Mouse (Mus musculus): ENCODE results near the gene Myrfl. TPM values are rescaled to one million over a fixed set of nuclear protein-coding genes. Genes with fewer than 3 reads are reported as not detected.

The Myrfl gene
- 1 to 10 TPM in 1 of 2 experiments, under 1 TPM in 1; 0.81 to 1.1 TPM for total RNA-seq (2021)

DNA sequence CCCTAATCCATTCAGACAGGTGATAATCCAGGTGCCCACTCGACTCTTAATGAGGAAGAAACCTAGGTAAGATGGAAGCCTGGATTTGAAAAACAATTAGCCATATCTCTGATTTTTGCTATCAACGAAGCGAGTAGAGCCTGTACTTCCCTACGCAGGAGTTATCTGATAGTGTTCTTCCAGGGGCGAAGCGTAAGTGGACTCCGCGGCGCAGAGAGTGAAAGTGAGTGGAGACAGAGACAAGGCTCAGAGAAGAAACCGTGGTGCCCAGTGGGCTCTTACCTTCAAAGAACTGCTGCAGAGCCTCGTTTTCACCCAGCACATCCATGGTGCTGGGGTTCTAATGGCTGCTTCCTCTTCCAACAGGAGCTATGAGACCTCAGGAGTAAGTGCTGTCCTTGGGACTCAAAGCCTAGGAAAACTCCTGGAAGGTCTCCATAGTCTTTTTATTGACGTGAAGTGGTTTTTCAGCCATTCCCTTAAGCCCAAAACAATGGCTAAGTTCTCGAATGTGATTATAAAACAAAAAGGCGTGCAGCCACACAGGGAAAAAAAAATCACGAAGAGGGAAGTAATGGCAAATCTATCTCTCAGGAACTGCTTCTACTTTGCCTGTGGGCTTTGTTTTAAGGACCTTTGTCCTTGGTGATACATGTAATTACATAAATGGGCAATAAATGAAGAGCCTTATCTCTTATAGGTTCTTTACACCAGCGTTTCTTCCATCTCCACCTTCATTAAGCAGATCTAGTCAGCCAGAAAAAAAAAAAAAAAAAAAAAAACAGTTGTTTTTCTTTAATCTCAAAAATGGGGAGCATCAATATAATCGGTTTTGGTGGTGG is at the start of gene Myrfl:
Gene Myrfl (minus strand): TSS at position 584 of the 842 bp plus-strand sequence.
- intact Hi-C loops (cut with DNase I): no loop called here
- DNase-seq (ENCODE audit: low spot score): no peak

- DNase-seq (ENCODE audit: low spot score): no peak
- intact Hi-C loops (cut with DNase I): no loop called here
Observed at GRCm38 (mm10) chr10:116944940-116945339, 48.2 kb upstream of the Myrfl start.

GRCm38 (mm10) chr10:116944144-116944543 is 47.4 kb upstream of the Myrfl start:
- intact Hi-C loops (cut with DNase I): no loop called here

DNA sequence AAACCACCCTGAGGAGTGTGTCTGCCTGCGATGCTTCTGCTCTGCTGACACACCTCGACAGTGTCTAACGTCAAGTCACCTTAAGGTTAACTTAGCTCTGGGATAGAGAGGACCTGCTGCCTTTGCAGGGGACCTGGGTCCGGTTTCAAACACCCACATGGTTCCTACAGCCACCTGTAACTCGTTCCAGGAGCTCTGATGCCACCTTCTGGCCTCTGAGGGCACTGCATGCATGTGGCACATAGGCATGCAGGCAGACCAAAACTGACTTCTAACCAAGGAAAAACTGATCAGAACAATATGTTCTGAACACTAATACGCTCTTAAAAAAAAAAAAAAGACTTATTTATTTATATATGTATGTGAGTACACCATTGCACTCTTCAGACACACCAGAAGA is 46.3 kb upstream of the Myrfl start:
- no peak for DNase-seq (ENCODE audit: low spot score)
- intact Hi-C loops (cut with DNase I): no loop called here

More at GRCm38 (mm10) chr10:116944144-116944543, 47.4 kb upstream of the Myrfl start:
- no peak for DNase-seq (ENCODE audit: low spot score)

DNA sequence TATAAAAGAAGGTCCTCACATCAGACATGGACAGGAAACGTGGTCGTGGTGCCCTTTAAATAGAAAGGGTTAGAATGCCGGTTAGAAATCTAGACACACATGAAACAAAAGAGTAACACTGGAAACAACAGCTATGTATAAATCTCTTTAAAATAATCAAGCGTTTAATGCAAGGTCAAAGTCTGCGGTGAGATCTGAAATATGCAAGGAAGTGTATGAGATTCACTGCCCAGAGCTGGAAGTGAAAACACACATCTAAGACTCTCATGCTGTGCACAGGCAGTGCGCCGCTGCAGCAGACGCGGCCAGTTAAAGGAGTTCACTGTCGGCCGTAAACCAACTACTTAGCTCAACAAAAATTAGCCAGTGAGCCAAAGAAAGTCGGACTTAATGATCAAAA is 38.3 kb upstream of the Myrfl start:
- no peak for DNase-seq (ENCODE audit: low spot score)
- intact Hi-C loops (cut with DNase I): no loop called here

GRCm38 (mm10) chr10:116933794-116934193 is 37.1 kb upstream of the Myrfl start:
- intact Hi-C loops (cut with DNase I): no loop called here
- no peak for DNase-seq (ENCODE audit: low spot score)

- DNase-seq (ENCODE audit: low spot score): no peak
- intact Hi-C loops (cut with DNase I): no loop called here
Observed at GRCm38 (mm10) chr10:116932418-116932817, 35.7 kb upstream of the Myrfl start.

GRCm38 (mm10) chr10:116931497-116932179 is 34.9 kb upstream of the Myrfl start:
- no peak for DNase-seq (ENCODE audit: low spot score)
- intact Hi-C loops (cut with DNase I): no loop called here

- no peak for DNase-seq (ENCODE audit: low spot score)
- intact Hi-C loops (cut with DNase I): no loop called here
Observed at GRCm38 (mm10) chr10:116930936-116931335, 34.2 kb upstream of the Myrfl start.

DNA sequence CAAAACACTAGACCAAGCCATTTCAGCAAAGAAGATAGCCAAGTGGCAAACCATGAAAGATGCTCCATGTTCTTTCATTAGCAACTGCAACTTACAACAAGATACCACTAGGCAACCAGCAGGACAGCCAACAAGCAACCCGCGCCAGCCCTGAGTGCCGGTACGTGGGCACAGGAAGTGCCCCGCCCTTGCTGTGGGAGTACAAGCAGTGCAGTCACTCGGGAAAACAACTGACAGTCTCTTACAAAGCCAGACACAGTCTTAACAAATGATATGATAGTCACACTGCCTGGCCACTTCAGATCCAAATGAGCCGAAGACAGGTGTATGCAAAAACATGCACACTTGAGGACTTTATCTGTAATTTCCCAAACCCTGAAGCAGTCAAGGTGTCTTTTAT is 33.8 kb upstream of the Myrfl start:
- no peak for DNase-seq (ENCODE audit: low spot score)
- intact Hi-C loops (cut with DNase I): no loop called here

- intact Hi-C loops (cut with DNase I): no loop called here
Observed at GRCm38 (mm10) chr10:116928826-116929225, 32.1 kb upstream of the Myrfl start.

DNA sequence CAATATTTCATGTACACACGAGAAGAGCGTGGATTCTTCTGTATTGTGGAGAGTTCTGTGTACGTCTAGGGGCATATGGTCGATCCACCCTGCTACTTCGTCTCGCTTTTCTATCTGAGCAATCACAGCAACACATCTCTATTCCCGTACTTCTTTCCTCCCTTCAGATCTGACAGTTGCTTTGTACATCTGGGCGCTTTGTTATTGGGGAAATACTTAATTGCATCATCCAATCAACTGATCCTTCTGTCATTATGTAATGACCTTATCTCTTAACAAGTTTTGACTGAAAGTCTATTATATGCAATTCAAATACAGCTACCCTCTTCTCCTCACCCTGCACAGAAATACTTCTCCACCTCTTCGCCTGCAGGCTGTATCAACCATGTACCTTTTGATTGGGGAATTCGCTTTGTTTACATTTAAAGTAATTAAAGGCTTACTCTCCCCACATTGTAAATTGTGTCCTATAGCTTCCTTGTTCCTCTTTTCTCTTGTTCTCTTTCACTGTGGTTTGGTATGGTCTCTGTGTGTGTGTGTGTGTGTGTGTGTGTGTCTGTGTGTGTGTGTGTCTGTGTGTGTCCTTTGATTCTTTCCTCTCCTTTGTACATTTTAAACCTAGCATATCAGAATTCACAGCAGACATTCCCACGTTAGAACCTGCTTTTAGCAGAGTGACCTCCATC is 29.9 kb upstream of the Myrfl start:
- intact Hi-C loops (cut with DNase I): no loop called here

More at GRCm38 (mm10) chr10:116928826-116929225, 32.1 kb upstream of the Myrfl start:
- DNase-seq (ENCODE audit: low spot score): no peak

DNA sequence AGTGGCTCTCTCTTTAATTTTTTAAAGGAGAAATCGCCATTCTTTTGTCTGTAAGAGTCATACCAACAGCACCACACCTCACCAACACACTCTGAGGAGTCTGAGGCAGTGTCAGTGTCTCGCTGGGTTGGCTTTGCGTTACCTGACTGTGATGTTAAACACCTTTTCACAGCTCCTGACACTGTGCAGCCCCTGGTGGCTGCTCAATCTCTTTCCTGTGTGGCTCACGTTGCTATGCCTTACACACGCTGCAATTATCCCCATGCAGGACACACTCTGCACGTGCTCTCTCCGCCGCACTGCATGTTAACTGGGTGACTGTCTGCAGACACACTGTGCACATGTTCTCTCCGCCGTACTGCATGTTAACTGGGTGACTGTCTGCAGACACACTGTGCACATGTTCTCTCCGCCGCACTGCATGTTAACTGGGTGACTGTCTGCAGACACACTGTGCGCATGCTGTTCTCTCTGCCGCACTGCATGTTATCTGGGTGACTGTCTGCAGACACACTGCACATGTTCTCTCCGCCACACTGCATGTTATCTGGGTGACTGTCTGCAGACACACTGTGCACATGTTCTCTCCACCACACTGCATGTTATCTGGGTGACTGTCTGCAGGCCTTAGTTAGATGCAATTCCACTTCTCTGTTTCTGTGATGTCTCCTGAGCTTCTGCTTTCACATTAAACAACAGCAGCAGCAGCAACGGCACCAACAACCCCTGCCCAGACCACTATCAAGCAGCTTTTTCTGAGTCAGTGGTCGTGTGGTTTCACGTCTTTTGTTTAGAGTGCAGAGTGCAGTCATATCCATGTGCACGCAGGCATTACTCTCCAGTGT is 27.2 kb upstream of the Myrfl start:
- intact Hi-C loops (cut with DNase I): no loop called here
- no peak for DNase-seq (ENCODE audit: low spot score)

More for the DNA sequence above, 29.9 kb upstream of the Myrfl start:
- DNase-seq (ENCODE audit: low spot score): no peak

DNA sequence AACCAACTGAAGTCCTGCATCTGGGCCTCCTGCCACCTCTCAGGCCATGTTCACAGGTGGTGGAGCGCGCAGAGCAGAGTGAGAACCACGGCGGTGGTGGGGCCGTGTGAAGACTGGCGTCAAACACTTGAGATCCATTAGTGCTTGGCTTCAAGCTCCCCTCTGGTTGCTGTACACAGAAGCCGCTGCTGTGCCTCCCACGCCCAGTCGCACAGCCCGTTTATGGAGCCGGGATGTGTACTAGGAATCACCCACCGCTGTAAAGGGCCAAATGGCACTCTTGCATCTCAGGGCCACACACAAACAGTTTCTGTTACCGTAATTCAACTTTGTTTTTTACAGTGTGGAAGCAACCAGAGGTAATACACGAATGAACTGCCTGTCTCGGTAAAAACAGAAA is 25.4 kb upstream of the Myrfl start:
- intact Hi-C loops (cut with DNase I): no loop called here

DNA sequence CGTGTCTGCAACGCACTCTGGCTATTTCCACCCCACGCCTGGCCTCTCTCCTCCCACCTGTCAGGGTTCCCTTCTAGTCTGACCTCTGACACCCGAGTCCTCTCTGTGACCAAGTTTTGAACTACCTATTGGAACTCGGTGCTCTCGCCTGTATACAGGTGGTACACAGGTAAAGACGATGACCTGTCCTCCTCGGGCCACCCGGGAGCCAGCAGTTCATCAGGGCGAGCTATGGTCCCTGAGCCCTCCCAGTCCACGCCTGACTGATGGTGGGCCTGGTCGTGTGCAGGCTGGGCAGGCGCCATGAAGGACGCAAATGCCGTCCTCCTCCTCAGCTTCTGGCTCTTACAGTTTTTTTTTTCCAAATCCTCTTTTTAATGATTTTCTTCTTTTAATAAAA is 24.7 kb upstream of the Myrfl start:
- intact Hi-C loops (cut with DNase I): no loop called here
- no peak for DNase-seq (ENCODE audit: low spot score)

More for the DNA sequence above, 25.4 kb upstream of the Myrfl start:
- no peak for DNase-seq (ENCODE audit: low spot score)

DNA sequence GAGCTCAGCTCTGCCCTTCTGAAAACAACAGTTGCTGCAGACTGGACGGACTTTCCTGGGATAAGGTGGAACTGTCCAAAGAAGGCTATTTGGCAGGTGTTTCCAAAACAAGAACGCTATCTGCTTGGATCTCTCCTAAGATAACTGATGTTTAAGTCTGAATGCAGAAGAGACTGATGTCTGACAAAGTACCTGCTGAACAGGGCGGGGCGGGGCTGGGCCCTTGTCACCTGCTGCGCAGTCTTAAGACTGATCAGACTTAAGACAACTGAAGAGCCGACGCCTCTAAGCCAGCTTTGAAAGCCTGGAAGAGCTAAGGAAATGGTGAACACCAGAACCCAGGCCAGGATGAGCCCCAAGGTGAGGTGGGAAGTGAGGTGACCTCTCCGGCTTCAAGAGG is 23.9 kb upstream of the Myrfl start:
- intact Hi-C loops (cut with DNase I): no loop called here
- DNase-seq (ENCODE audit: low spot score): no peak

DNA sequence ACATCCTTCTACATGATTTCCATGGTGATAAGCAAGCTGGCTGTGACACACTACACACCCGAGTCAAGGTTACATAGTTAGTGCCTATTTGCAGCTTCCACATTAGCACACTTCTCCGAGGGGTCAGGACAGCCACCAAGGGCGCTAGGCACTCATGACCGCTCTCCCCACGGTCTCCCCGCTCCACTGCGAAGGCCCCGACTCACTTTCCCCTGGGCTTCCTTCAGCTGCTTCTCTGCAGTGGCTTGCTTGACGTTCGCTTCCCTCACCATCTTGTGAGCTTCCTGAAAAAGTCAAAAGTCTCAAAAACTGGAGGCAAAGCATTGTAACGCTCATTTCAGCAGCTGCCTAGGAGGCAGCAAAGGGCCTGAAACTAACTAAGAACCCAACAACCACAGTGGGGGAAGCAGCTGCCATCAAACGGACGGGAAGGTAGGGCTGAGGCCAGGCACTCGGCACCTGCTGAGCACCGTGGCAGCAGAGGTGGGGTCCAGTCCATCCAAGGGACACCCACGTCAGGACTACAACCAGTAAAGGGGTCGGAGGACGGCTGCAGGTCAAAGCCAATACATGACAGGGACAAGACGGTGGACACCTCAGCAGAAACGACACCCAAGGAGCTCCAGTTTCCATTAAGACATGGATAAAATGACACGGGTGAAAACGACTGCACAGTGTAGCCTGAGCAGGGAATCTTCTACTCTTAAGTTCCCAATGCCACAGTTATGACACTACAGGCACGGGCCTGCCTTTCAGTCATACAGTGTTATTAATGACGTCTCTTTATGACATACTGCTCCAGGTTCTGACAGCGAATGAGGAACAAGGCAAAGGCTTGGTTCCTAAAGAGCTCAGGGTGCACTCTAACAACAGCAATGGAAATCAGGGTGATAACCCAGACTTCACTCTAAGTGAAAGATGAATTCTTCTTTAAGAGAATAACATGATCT is 22.9 kb upstream of the Myrfl start:
- intact Hi-C loops (cut with DNase I): no loop called here
- DNase-seq (ENCODE audit: low spot score): no peak

DNA sequence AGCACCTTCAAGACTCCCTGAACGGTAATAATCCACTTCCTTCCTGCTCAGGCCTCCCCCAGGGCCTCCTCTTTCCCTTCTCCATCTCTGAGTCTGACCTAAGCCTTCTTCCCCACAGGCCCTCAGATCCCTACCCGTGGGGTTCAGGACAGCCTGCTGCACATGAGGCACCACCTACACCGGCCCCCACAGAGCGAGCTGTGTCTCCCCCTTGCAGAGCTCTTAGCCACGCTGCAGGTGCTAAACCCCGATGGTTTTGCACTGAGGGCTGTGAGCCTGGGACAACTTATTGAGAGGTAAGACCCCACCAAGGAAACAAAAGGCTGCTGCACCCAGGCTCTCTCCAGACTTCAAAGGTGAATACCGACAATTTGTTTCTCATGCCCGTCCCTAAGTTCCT is 19.9 kb upstream of the Myrfl start:
- intact Hi-C loops (cut with DNase I): no loop called here
- DNase-seq (ENCODE audit: low spot score): no peak

DNA sequence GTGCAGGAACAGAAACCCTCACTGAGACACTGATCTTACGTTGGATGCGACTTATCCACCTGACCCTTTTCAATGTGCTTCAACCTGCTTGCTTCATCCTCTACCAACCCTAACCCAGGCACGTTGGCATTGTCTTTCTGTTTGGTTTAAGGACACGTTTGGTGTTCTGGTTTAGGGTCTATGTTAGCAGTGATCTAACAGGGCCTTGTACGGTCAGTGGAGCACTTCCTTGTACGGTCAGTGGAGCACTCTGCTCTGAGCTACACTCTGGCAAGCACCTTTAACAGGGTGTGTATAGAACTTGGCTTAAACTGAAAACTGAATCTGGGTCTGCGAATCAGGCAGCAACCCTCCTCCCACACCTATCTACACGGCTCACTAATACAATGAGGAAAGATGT is 18.6 kb upstream of the Myrfl start:
- DNase-seq (ENCODE audit: low spot score): no peak

More for the DNA sequence above, 18.6 kb upstream of the Myrfl start:
- intact Hi-C loops (cut with DNase I): no loop called here

Measured in heart, postnatal 25 days (tissue).